8 mouse cellular contexts compared by ENCODE assay signal in the genomic region with DNA sequence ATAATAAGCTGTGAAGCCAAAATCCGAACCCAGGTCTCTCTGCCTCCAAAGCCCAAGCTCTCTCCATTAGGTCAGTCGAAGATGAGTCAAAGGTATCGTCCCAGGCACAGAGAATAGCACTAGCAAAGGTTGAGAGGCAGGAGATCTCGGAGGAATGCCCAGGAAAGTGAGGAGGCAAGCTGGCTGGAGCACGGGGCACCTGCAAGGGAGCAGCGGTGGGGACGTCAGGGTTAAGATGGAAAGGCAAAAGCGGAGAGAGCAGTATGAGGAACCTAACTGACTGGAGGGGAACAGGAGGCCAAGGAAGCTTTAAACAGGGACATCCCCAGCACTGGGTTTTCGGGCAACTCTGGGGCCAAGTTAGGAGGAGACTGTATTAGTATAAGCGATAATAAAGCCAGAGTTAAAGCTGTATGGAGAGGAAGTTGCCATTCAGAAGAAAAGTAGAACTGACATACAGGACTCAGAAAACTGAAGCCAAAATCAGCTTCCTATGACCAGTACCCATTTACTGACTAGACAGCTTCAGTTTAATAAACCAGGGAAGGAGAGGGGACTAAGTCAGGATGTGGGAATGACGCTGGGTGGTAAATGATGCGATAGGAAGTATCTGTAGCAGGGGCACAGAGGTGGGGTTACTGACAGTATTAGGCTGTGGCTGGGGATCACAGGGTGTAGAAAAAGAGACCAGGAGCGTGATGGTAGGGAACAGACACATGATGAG. TPM values are rescaled to one million over a fixed set of nuclear protein-coding genes. Genes with fewer than 3 reads are reported as not detected.
DNase-seq lines count a peak whose midpoint lies in the region; ATAC-seq and TF ChIP-seq lines count a peak whose summit lies in the region.

No protein-coding gene starts in this region.

- no peak for ATAC-seq in liver, embryonic 16.5 days (ENCODE audit: low read depth)

- peak overlapping the region; percentile 22 for H3K9ac ChIP-seq in heart, adult 2 months (ENCODE audit: low read depth, low read length)
- peak overlapping the region; percentile 94 for H3K9ac ChIP-seq in liver, embryonic 16.5 days (ENCODE audit: low read depth, low read length)

- intact Hi-C loops in heart, adult 2 months (cut with DNase I), result loop anchor here (5.0 kb wide), 2 partner anchors 67 to 98 kb away; partner anchors contain the start of genes Ccdc107 and Hint2
- intact Hi-C loops in heart, postnatal 36 days (cut with DNase I), result loop anchor here (2.0 to 5.0 kb wide), 4 partner anchors 29 to 513 kb away; partner anchors contain the start of genes Ccdc107, Fam214b and Tesk1
- intact Hi-C loops in left cerebral cortex, postnatal 10 days (cut with DNase I), result loop anchor here (5.0 kb wide), 1 partner anchor 67 kb away; the partner anchor contains the start of gene Ccdc107

- TF ChIP-seq CTCF in heart, adult 2 months (IDR thresholded peaks at IDR 0.05), result no peak
- TF ChIP-seq CTCF in embryonic fibroblast, embryonic 13.5 days (IDR thresholded peaks at IDR 0.05; ENCODE audit: borderline replicate concordance, insufficient read depth, low read length), result no peak

- H3K36me3 ChIP-seq in heart, adult 2 months (ENCODE audit: control insufficient read depth, insufficient read depth, low read length), result peaks cover 14% of the 10 kb centered on the region
- H3K36me3 ChIP-seq in liver, embryonic 16.5 days (ENCODE audit: control insufficient read depth, insufficient read depth), result peaks cover 25% of the 10 kb centered on the region

- TF ChIP-seq EP300 in heart, adult 2 months (IDR thresholded peaks at IDR 0.05; ENCODE audit: insufficient read depth, low read depth, low read length), result no peak

- no peaks in the 10 kb centered on the region for H3K9me3 ChIP-seq in liver, embryonic 16.5 days (replicated peaks; ENCODE audit: control insufficient read depth, low read length)

- no peak for TF ChIP-seq POLR2A in heart, adult 2 months (IDR thresholded peaks at IDR 0.05; ENCODE audit: insufficient read depth, low read depth, low read length)
- TF ChIP-seq POLR2A in embryonic fibroblast, embryonic 13.5 days (IDR thresholded peaks at IDR 0.05; ENCODE audit: low read depth, low read length), result no peak

- peaks cover 7% of the 10 kb centered on the region for H3K79me2 ChIP-seq in heart, adult 2 months (replicated peaks; ENCODE audit: control insufficient read depth, insufficient read depth, low read length)

- H3K27me3 ChIP-seq in heart, adult 2 months (ENCODE audit: control insufficient read depth, insufficient read depth, low read length), result no peaks in the 10 kb centered on the region
- no peaks in the 10 kb centered on the region for H3K27me3 ChIP-seq in liver, embryonic 16.5 days (ENCODE audit: control insufficient read depth, insufficient read depth, low read depth, low read length)

- peak overlapping the region; percentile 89 for H3K4me2 ChIP-seq in liver, embryonic 16.5 days (ENCODE audit: low read depth, low read length)

- DNase-seq in heart, adult 2 months, result no peak
- no peak for DNase-seq in heart, postnatal 36 days
- DNase-seq in 416B (ENCODE audit: low read depth), result peak; percentile 11
- DNase-seq in left cerebral cortex, postnatal 10 days (ENCODE audit: extremely low spot score in 1 of 2, low spot score in 2 of 2), result no peak
- no peak for DNase-seq in urinary bladder, adult 18-20 months (ENCODE audit: low spot score in 2 of 2)
- no peak for DNase-seq in frontal cortex, postnatal 10 days (ENCODE audit: low spot score in 2 of 2)

- WGBS in heart, adult 2 months, result 37% methylated on average over 13 of the region's 13 CpGs
- WGBS in liver, embryonic 16.5 days (ENCODE audit: insufficient replicate concordance), result 22% methylated on average over 13 of the region's 13 CpGs

- peak overlapping the region; percentile 33 for H3K4me3 ChIP-seq in heart, adult 2 months
- peak overlapping the region; percentile 92 for H3K4me3 ChIP-seq in embryonic fibroblast, embryonic 13.5 days (ENCODE audit: insufficient read depth, low read length)
- H3K4me3 ChIP-seq in liver, embryonic 16.5 days (ENCODE audit: low read depth, low read length), result peak overlapping the region; percentile 92

- H3K4me1 ChIP-seq in heart, adult 2 months (ENCODE audit: control insufficient read depth, insufficient read depth, low read length), result peaks cover 30% of the 10 kb centered on the region
- H3K4me1 ChIP-seq in embryonic fibroblast, embryonic 13.5 days (ENCODE audit: control insufficient read depth, insufficient read depth, low read length), result peaks cover 11% of the 10 kb centered on the region; the same call in 1 of the 2 replicates
- H3K4me1 ChIP-seq in liver, embryonic 16.5 days (ENCODE audit: control insufficient read depth, low read depth, low read length), result peaks cover 55% of the 10 kb centered on the region

- H3K27ac ChIP-seq in heart, adult 2 months, result peak overlapping the region; percentile 98
- peak overlapping the region; percentile 95 for H3K27ac ChIP-seq in embryonic fibroblast, embryonic 13.5 days (ENCODE audit: insufficient read depth, low read length)
- H3K27ac ChIP-seq in liver, embryonic 16.5 days (ENCODE audit: low read length), result peak overlapping the region; percentile 100

RNA-seq across cellular contexts. Expression of gene Creb3, which starts 2.5 kb away (rescaled TPM):
- total RNA-seq in heart, adult 2 months (2021), result 10 to 100 TPM; 44.0 to 46.5 TPM
- 29.8 and 36.8 TPM in 2 replicates for polyA plus RNA-seq in heart, adult 2 months (2012; rRNA removed)
- 10 to 100 TPM; 40.4 to 47.6 TPM for total RNA-seq in heart, postnatal 36 days (2021)
- 72.4 and 89.0 TPM in 2 replicates for polyA plus RNA-seq in embryonic fibroblast, embryonic 13.5 days (2011; ENCODE audit: insufficient read length, low read depth, missing spikeins)
- 23.6 and 26.1 TPM in 2 replicates for polyA plus RNA-seq in liver, embryonic 16.5 days (2015; fragmentation: Nextera tagmentation; extraction: Ambion mirVana)
- total RNA-seq in left cerebral cortex, postnatal 10 days (2021), result 10 to 100 TPM; 74.4 to 74.6 TPM

RNA-seq across cellular contexts. Expression of gene Tln1, which starts 2.8 kb away (rescaled TPM):
- total RNA-seq in heart, adult 2 months (2021), result 100 to 1,000 TPM; 105 to 109 TPM
- 53.1 and 67.0 TPM in 2 replicates for polyA plus RNA-seq in heart, adult 2 months (2012; rRNA removed)
- 100 to 1,000 TPM; 106 to 118 TPM for total RNA-seq in heart, postnatal 36 days (2021)
- polyA plus RNA-seq in embryonic fibroblast, embryonic 13.5 days (2011; ENCODE audit: insufficient read length, low read depth, missing spikeins), result 291 and 380 TPM in 2 replicates
- polyA plus RNA-seq in liver, embryonic 16.5 days (2015; fragmentation: Nextera tagmentation; extraction: Ambion mirVana), result 38.2 and 40.2 TPM in 2 replicates
- total RNA-seq in left cerebral cortex, postnatal 10 days (2021), result 10 to 100 TPM; 48.7 to 55.3 TPM

RNA-seq across cellular contexts. Expression of gene Rgp1, which starts 18.8 kb away (rescaled TPM):
- 10 to 100 TPM; 29.4 to 31.7 TPM for total RNA-seq in heart, adult 2 months (2021)
- 38.1 and 47.5 TPM in 2 replicates for polyA plus RNA-seq in heart, adult 2 months (2012; rRNA removed)
- 10 to 100 TPM; 30.7 to 36.1 TPM for total RNA-seq in heart, postnatal 36 days (2021)
- 34.6 and 45.4 TPM in 2 replicates for polyA plus RNA-seq in embryonic fibroblast, embryonic 13.5 days (2011; ENCODE audit: insufficient read length, low read depth, missing spikeins)
- polyA plus RNA-seq in liver, embryonic 16.5 days (2015; fragmentation: Nextera tagmentation; extraction: Ambion mirVana), result 15.6 and 16.7 TPM in 2 replicates
- 10 to 100 TPM; 48.5 to 49.7 TPM for total RNA-seq in left cerebral cortex, postnatal 10 days (2021)

RNA-seq across cellular contexts. Expression of gene Gba2, which starts 19.0 kb away (rescaled TPM):
- total RNA-seq in heart, adult 2 months (2021), result 10 to 100 TPM; 11.5 to 13.2 TPM
- 18.2 and 27.4 TPM in 2 replicates for polyA plus RNA-seq in heart, adult 2 months (2012; rRNA removed)
- 10 to 100 TPM; 14.7 to 15.8 TPM for total RNA-seq in heart, postnatal 36 days (2021)
- 4.5 and 7.6 TPM in 2 replicates for polyA plus RNA-seq in embryonic fibroblast, embryonic 13.5 days (2011; ENCODE audit: insufficient read length, low read depth, missing spikeins)
- 17.7 and 18.7 TPM in 2 replicates for polyA plus RNA-seq in liver, embryonic 16.5 days (2015; fragmentation: Nextera tagmentation; extraction: Ambion mirVana)
- 10 to 100 TPM; 64.1 to 67.1 TPM for total RNA-seq in left cerebral cortex, postnatal 10 days (2021)

RNA-seq across cellular contexts. Expression of gene Msmp, which starts 24.6 kb away (rescaled TPM):
- under 1 TPM; 0.52 to 0.57 TPM for total RNA-seq in heart, adult 2 months (2021)
- 0.62 and 0.67 TPM in 2 replicates for polyA plus RNA-seq in heart, adult 2 months (2012; rRNA removed)
- total RNA-seq in heart, postnatal 36 days (2021), result under 1 TPM; 0.42 to 0.87 TPM
- polyA plus RNA-seq in embryonic fibroblast, embryonic 13.5 days (2011; ENCODE audit: insufficient read length, low read depth, missing spikeins), result not detected in 2 replicates
- polyA plus RNA-seq in liver, embryonic 16.5 days (2015; fragmentation: Nextera tagmentation; extraction: Ambion mirVana), result 0.25 TPM in 1 of 2 replicates, not detected in the other
- not detected for total RNA-seq in left cerebral cortex, postnatal 10 days (2021)

Comparison
In these comparisons a context has a peak if more than half of its experiments do, and no peak if none do; other contexts are left out.
1. H3K4me3 ChIP-seq: peak in every context shown above with its lines; median percentile 92 in embryonic fibroblast, embryonic 13.5 days; 92 in liver, embryonic 16.5 days; 33 in heart, adult 2 months.